Mouse (Mus musculus): ENCODE results near the gene Dcx. TPM values are rescaled to one million over a fixed set of nuclear protein-coding genes. Genes with fewer than 3 reads are reported as not detected.

The Dcx gene
- polyA plus RNA-seq, 1 experiment from 2014 or later, result 266 TPM

DNA sequence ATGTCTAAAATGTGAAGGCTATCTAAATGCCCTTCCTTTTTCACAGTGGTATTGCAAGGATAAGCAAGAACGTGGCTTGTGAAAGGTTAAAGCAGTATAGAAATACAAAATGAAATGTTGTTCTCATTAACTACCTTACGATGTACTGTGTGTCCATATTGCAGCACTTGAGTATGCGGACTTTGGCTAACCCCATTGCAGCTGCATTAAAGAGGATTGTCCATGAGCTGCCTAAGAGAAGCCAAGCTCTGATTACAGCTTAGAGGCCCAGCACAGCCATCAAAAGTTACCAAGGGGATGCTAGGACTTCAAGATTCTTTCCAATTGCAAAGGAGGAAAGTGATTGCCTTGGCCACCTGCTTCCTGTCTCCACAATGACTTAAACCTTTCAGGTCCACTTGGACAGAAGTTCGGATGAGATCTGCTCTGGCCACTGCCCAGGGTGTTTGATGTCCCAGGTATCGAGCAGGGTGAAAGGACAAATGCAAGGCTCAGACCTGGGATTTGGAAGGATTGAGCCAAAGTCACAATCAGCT is 65.9 kb downstream of the Dcx start:
- H3K4me3 ChIP-seq (ENCODE audit: low read depth, low read length), result no peak overlapping the region
- no peak overlapping the region for H3K4me2 ChIP-seq (ENCODE audit: low read length)
- no peak overlapping the region for H3K9ac ChIP-seq (ENCODE audit: low read depth, low read length)
- WGBS, result 80% methylated on average over 5 of the region's 5 CpGs
- no peaks in the 10 kb centered on the region for H3K9me3 ChIP-seq (replicated peaks; ENCODE audit: control insufficient read depth, low read length, poor library complexity, severe bottlenecking)
- no peak overlapping the region for H3K27ac ChIP-seq (ENCODE audit: low read length)
- no peak for ATAC-seq
- no peaks in the 10 kb centered on the region for H3K27me3 ChIP-seq (ENCODE audit: control insufficient read depth, insufficient read depth, low read depth, low read length)
- H3K4me1 ChIP-seq (ENCODE audit: control insufficient read depth, insufficient read depth, low read length), result no peaks in the 10 kb centered on the region
- no peaks in the 10 kb centered on the region for H3K36me3 ChIP-seq (ENCODE audit: control insufficient read depth, insufficient read depth, low read length)

DNA sequence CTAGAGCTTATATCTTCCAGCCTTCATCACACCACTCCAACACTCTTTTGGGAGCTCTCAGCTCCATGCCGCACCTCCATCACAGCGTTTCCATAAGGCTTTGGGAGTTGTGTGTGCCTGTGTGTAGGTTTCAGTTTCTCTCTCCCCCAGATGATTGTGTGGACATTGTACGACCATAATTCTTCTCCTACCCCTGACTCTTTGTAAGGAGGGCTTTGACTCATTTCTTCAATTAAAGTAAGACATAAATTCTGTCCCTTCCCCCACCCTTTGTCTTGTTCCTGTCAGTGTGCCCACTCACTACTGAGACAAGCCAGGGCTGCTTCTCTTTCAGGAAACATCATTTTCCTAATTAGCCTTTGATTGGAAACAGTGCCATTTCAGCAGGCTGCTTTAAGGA is 81.8 kb downstream of the Dcx start:
- Histone ChIP-seq H3K9ac (ENCODE audit: low read depth, low read length) (no peak overlapping the region), H3K9me3 (replicated peaks; ENCODE audit: control insufficient read depth, low read length, poor library complexity, severe bottlenecking) (no peaks in the 10 kb centered on the region), H3K4me3 (ENCODE audit: low read depth, low read length) (no peak overlapping the region), H3K36me3 (ENCODE audit: control insufficient read depth, insufficient read depth, low read length) (no peaks in the 10 kb centered on the region), H3K27ac (ENCODE audit: low read length) (no peak overlapping the region), H3K4me2 (ENCODE audit: low read length) (no peak overlapping the region), H3K27me3 (ENCODE audit: control insufficient read depth, insufficient read depth, low read depth, low read length) (no peaks in the 10 kb centered on the region; the same call in 1 of the 2 replicates), H3K4me1 (ENCODE audit: control insufficient read depth, insufficient read depth, low read length) (no peaks in the 10 kb centered on the region)
- 81% methylated on average over 3 of the region's 3 CpGs for WGBS
- no peak for ATAC-seq

DNA sequence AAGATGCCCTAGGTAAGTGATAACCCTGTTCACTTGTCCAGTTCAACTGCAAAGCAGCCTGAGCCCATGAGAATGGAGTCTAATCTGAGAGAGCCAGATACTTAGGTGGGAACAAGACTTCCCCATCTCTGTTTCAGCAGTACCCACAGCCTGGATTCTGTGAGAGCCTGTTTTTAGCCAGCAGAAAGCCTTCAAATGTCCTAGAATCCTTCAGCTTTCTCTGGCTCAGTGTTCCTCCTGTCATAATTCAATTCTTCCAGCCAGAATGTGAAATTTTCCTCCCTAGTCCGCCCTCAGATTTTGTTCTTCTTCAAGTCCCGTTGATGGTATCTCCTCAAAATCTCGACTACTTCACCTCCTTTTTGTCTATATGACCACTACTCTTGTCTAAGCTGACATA is 83.1 kb downstream of the Dcx start:
- 82% methylated on average over 3 of the region's 3 CpGs for WGBS
- H3K4me3 ChIP-seq (ENCODE audit: low read depth, low read length), result no peak overlapping the region
- no peaks in the 10 kb centered on the region for H3K36me3 ChIP-seq (ENCODE audit: control insufficient read depth, insufficient read depth, low read length)
- H3K4me2 ChIP-seq (ENCODE audit: low read length), result no peak overlapping the region
- no peak overlapping the region for H3K27ac ChIP-seq (ENCODE audit: low read length)
- H3K27me3 ChIP-seq (ENCODE audit: control insufficient read depth, insufficient read depth, low read depth, low read length), result no peaks in the 10 kb centered on the region
- H3K9ac ChIP-seq (ENCODE audit: low read depth, low read length), result no peak overlapping the region
- no peaks in the 10 kb centered on the region for H3K9me3 ChIP-seq (replicated peaks; ENCODE audit: control insufficient read depth, low read length, poor library complexity, severe bottlenecking)
- no peaks in the 10 kb centered on the region for H3K4me1 ChIP-seq (ENCODE audit: control insufficient read depth, insufficient read depth, low read length)
- no peak for ATAC-seq

DNA sequence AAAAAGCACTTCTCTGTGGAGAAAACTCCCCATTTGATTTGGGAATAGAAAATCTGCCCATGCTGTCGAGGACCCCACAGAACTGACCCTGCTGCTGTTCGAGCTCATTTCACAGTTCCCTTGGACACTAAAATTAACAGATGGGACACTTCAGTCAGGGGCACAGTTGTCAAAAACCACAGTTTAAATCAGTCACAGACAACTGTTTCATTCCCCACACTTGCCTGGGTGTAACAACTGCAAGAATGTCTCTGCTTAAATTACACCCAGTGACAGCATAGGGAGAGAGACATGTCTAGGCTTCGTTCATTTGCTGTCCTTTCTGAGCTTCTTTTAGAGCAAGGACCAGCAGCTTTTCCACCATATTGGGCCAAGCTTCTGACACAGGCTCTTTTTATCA is 86.5 kb downstream of the Dcx start:
- H3K9me3 ChIP-seq (replicated peaks; ENCODE audit: control insufficient read depth, low read length, poor library complexity, severe bottlenecking), result no peaks in the 10 kb centered on the region
- H3K27me3 ChIP-seq (ENCODE audit: control insufficient read depth, insufficient read depth, low read depth, low read length), result no peaks in the 10 kb centered on the region
- 72% methylated on average over 3 of the region's 3 CpGs for WGBS
- H3K27ac ChIP-seq (ENCODE audit: low read length), result no peak overlapping the region
- no peak overlapping the region for H3K9ac ChIP-seq (ENCODE audit: low read depth, low read length)
- H3K36me3 ChIP-seq (ENCODE audit: control insufficient read depth, insufficient read depth, low read length), result no peaks in the 10 kb centered on the region
- no peak overlapping the region for H3K4me3 ChIP-seq (ENCODE audit: low read depth, low read length)
- no peak for ATAC-seq
- no peak overlapping the region for H3K4me2 ChIP-seq (ENCODE audit: low read length)
- no peaks in the 10 kb centered on the region for H3K4me1 ChIP-seq (ENCODE audit: control insufficient read depth, insufficient read depth, low read length)

DNA sequence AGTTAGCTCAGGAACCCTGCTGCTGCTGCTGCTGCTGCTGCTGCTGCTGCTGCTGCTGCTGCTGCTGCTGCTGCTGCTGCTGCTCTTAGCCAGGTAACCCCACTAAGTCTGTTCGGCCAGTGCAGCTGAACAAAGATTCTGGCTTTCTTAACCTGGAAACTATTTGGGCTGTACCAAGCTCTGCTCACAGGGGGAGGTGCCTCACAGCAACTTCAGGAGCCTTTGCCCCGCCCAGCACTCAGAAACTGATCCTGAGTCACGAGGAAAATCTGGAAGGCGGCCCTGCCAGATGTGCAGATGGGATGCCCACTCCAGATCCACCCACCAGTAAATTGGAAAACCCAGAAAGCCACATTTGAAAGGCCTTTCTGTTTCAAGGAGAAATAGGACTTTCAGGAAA is 105.9 kb downstream of the Dcx start, which contains the start of gene Capn6:
Gene Capn6, minus strand, starts transcription at position 203 of the 400 bp plus-strand sequence.
- Histone ChIP-seq H3K4me3 (ENCODE audit: low read depth, low read length) (no peak within 1 kb of the TSS), H3K27ac (ENCODE audit: low read length) (no peak within 1 kb of the TSS)

DNA sequence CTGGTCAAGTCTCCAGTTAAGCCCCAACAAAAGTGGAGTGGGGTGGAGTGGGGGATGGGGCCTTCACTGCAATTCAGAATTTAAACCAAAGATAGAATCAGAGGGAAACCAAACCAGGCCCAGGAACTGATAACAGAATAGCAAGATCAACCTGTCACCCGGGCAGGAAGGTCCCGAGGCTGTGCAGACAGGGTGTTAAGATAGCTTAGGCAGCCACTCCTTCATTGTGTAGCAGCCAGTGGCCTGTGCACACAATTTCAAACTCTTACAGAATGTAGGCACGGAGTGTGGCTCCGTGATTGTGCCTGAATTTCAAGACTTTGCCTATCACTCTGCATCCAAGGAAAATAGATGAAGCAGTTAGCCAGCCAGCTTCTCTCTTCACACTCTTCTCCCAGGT is 106.6 kb downstream of the Dcx start:
- no peak for ATAC-seq
- Histone ChIP-seq H3K36me3 (ENCODE audit: control insufficient read depth, insufficient read depth, low read length) (no peaks in the 10 kb centered on the region), H3K4me2 (ENCODE audit: low read length) (no peak overlapping the region), H3K4me1 (ENCODE audit: control insufficient read depth, insufficient read depth, low read length) (no peaks in the 10 kb centered on the region), H3K4me3 (ENCODE audit: low read depth, low read length) (no peak overlapping the region), H3K27ac (ENCODE audit: low read length) (no peak overlapping the region), H3K27me3 (ENCODE audit: control insufficient read depth, insufficient read depth, low read depth, low read length) (no peaks in the 10 kb centered on the region), H3K9me3 (replicated peaks; ENCODE audit: control insufficient read depth, low read length, poor library complexity, severe bottlenecking) (no peaks in the 10 kb centered on the region), H3K9ac (ENCODE audit: low read depth, low read length) (no peak overlapping the region)
- 40% methylated on average over 4 of the region's 4 CpGs for WGBS

More for the DNA sequence above, 105.9 kb downstream of the Dcx start, which contains the start of gene Capn6:
- H3K9ac ChIP-seq (ENCODE audit: low read depth, low read length), result no peak within 1 kb of the TSS
- H3K4me1 ChIP-seq (ENCODE audit: control insufficient read depth, insufficient read depth, low read length), result no peaks in the 10 kb centered on the region
- H3K9me3 ChIP-seq (replicated peaks; ENCODE audit: control insufficient read depth, low read length, poor library complexity, severe bottlenecking), result no peaks in the 10 kb centered on the region
- H3K36me3 ChIP-seq (ENCODE audit: control insufficient read depth, insufficient read depth, low read length), result no peaks in the 10 kb centered on the region
- no peak within 1 kb of the TSS for H3K4me2 ChIP-seq (ENCODE audit: low read length)
- 51% methylated on average over 4 of the region's 4 CpGs for WGBS
- H3K27me3 ChIP-seq (ENCODE audit: control insufficient read depth, insufficient read depth, low read depth, low read length), result no peaks in the 10 kb centered on the region
- no peak for ATAC-seq

DNA sequence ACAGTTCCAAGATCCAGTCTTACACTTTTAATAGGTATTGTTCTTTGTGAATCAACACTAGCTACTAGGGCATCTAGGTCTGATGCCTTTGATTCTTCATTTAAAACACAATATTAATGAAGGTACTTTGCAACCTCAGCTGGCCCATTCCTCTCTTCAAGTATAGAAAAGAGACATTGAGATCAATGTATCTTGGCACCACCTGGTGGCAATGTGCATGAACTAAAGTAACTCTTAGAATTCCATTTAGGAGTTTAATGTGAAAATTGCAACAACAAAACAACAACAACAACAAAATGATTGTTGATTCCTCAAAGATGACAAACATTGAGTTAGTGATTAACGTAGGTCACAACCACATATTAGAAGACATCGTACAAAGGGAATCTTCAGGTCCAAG is 114.2 kb downstream of the Dcx start:
- Histone ChIP-seq H3K4me2 (ENCODE audit: low read length) (no peak overlapping the region), H3K36me3 (ENCODE audit: control insufficient read depth, insufficient read depth, low read length) (no peaks in the 10 kb centered on the region), H3K9ac (ENCODE audit: low read depth, low read length) (no peak overlapping the region), H3K27me3 (ENCODE audit: control insufficient read depth, insufficient read depth, low read depth, low read length) (no peaks in the 10 kb centered on the region), H3K27ac (ENCODE audit: low read length) (no peak overlapping the region), H3K9me3 (replicated peaks; ENCODE audit: control insufficient read depth, low read length, poor library complexity, severe bottlenecking) (no peaks in the 10 kb centered on the region), H3K4me1 (ENCODE audit: control insufficient read depth, insufficient read depth, low read length) (no peaks in the 10 kb centered on the region), H3K4me3 (ENCODE audit: low read depth, low read length) (no peak overlapping the region)
- 94% methylated on average over 2 of the region's 2 CpGs for WGBS
- ATAC-seq, result no peak

DNA sequence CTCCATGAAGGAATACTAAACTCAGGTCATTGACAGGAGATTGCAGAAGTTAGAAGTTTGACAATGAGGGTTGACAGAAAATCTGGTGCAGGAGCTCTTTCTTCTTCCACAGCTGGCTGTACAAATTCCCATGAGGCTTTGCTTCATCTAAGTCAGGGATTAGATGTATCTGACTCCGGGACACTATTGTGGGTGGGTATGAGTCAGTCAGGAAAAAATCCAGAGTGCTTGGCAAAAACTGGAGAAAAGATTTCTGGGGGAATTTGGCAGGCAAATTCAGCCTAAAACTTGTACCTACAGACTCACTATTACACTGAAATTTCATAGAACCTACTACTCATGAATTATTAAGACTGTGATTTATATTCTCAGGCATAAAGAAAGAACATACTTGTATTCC is 117.2 kb downstream of the Dcx start:
- H3K4me1 ChIP-seq (ENCODE audit: control insufficient read depth, insufficient read depth, low read length), result no peaks in the 10 kb centered on the region
- H3K9me3 ChIP-seq (replicated peaks; ENCODE audit: control insufficient read depth, low read length, poor library complexity, severe bottlenecking), result no peaks in the 10 kb centered on the region
- no peak for ATAC-seq
- no peaks in the 10 kb centered on the region for H3K36me3 ChIP-seq (ENCODE audit: control insufficient read depth, insufficient read depth, low read length)
- 71% methylated on average over 1 of the region's 1 CpGs for WGBS
- no peak overlapping the region for H3K4me2 ChIP-seq (ENCODE audit: low read length)
- no peak overlapping the region for H3K9ac ChIP-seq (ENCODE audit: low read depth, low read length)
- no peak overlapping the region for H3K27ac ChIP-seq (ENCODE audit: low read length)
- H3K4me3 ChIP-seq (ENCODE audit: low read depth, low read length), result no peak overlapping the region
- H3K27me3 ChIP-seq (ENCODE audit: control insufficient read depth, insufficient read depth, low read depth, low read length), result no peaks in the 10 kb centered on the region
